Mouse (Mus musculus): ENCODE data around the gene Map1s. TPM values are rescaled to one million over a fixed set of nuclear protein-coding genes. Genes with fewer than 3 reads are reported as not detected.
"Not testable (repeated sequence)": the region's sequence is repeated elsewhere in the genome, so short reads cannot be mapped to it uniquely, and the experiment has no call there.

Map1s gene
- polyA plus RNA-seq, 1 experiment, result 32.8 TPM

GRCm38 (mm10) chr8:70894771-70895545 lies 10.8 kb upstream of the Map1s start:
- TF ChIP-seq CTCF (IDR thresholded peaks at IDR 0.05; ENCODE audit: low read depth, low read length) (no peak), POLR2A (IDR thresholded peaks at IDR 0.05; ENCODE audit: insufficient read depth, low read length) (no peak), EP300 (IDR thresholded peaks at IDR 0.05; ENCODE audit: insufficient read depth, low read depth, low read length) (no peak)
- no peak overlapping the region for H3K4me3 ChIP-seq (ENCODE audit: low read depth, low read length)
- peaks cover 3% of the 10 kb centered on the region; the same call in 1 of the 2 replicates for H3K27me3 ChIP-seq (ENCODE audit: control insufficient read depth, insufficient read depth, low read length, poor library complexity, severe bottlenecking)
- H3K36me3 ChIP-seq (ENCODE audit: control insufficient read depth, insufficient read depth, low read length, poor library complexity, severe bottlenecking), result peaks cover 31% of the 10 kb centered on the region
- H3K4me1 ChIP-seq (ENCODE audit: control insufficient read depth, insufficient read depth, low read length), result no peaks in the 10 kb centered on the region
- no peaks in the 10 kb centered on the region for H3K9me3 ChIP-seq (replicated peaks; ENCODE audit: control insufficient read depth, insufficient read depth, low read length, poor library complexity, severe bottlenecking)
- H3K27ac ChIP-seq (ENCODE audit: insufficient read depth, low read length), result peak overlapping the region; percentile 46
- H3K9ac ChIP-seq (ENCODE audit: low read depth, poor library complexity, severe bottlenecking), result peak overlapping the region; percentile 93

DNA sequence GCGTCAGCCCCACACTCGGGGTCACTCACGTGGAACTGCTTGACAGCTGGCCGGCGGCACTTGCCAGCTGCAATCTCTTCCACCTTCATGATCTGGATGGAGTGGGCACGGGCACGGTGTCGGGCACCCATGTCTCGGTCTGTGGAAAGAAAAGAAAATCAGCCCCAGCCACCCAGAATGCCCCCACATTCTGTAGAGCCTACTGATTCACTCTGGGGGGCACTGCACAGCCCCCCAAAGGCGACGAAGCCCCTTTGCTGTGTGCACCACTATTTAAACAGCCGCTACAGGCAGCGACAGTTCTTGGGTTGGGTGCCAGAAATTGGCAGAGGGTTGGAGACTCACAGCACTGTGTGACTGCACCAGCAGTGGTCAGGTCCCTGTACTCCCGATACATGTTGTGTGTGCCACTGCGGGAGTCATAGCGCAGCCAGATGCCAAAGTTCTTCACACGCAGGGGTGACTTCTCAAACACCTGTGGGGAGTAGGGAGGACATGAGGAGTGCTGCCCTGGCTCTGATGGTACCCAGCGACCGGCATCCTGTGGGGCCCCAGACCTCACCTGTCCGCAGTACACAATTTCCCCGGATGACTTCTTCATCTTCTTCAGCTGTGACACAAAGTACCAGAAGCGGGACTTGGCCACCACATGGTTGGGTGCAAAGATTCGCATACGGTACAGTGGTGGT lies 10.0 kb upstream of the Map1s start:
- not testable (repeated sequence) for H3K27me3 ChIP-seq (ENCODE audit: control insufficient read depth, insufficient read depth, low read length, poor library complexity, severe bottlenecking); H3K9me3 ChIP-seq (replicated peaks; ENCODE audit: control insufficient read depth, insufficient read depth, low read length, poor library complexity, severe bottlenecking); H3K4me1 ChIP-seq (ENCODE audit: control insufficient read depth, insufficient read depth, low read length)
- peaks cover 31% of the 10 kb centered on the region for H3K36me3 ChIP-seq (ENCODE audit: control insufficient read depth, insufficient read depth, low read length, poor library complexity, severe bottlenecking)
- peak overlapping the region; percentile 96 for H3K4me3 ChIP-seq (ENCODE audit: low read depth, low read length)
- H3K27ac ChIP-seq (ENCODE audit: insufficient read depth, low read length), result peak overlapping the region; percentile 47
- H3K9ac ChIP-seq (ENCODE audit: low read depth, poor library complexity, severe bottlenecking), result peak overlapping the region; percentile 93

GRCm38 (mm10) chr8:70896316-70897020 lies 9.3 kb upstream of the Map1s start:
- H3K4me3 ChIP-seq (ENCODE audit: low read depth, low read length), result peak overlapping the region; percentile 96
- no peaks in the 10 kb centered on the region for H3K4me1 ChIP-seq (ENCODE audit: control insufficient read depth, insufficient read depth, low read length)
- H3K27ac ChIP-seq (ENCODE audit: insufficient read depth, low read length), result peak overlapping the region; percentile 47
- H3K36me3 ChIP-seq (ENCODE audit: control insufficient read depth, insufficient read depth, low read length, poor library complexity, severe bottlenecking), result peaks cover 31% of the 10 kb centered on the region
- TF ChIP-seq CTCF (IDR thresholded peaks at IDR 0.05; ENCODE audit: low read depth, low read length) (no peak), POLR2A (IDR thresholded peaks at IDR 0.05; ENCODE audit: insufficient read depth, low read length) (no peak), EP300 (IDR thresholded peaks at IDR 0.05; ENCODE audit: insufficient read depth, low read depth, low read length) (no peak)
- H3K9ac ChIP-seq (ENCODE audit: low read depth, poor library complexity, severe bottlenecking), result peak overlapping the region; percentile 93
- H3K9me3 ChIP-seq (replicated peaks; ENCODE audit: control insufficient read depth, insufficient read depth, low read length, poor library complexity, severe bottlenecking), result no peaks in the 10 kb centered on the region
- H3K27me3 ChIP-seq (ENCODE audit: control insufficient read depth, insufficient read depth, low read length, poor library complexity, severe bottlenecking), result peaks cover 3% of the 10 kb centered on the region; the same call in 1 of the 2 replicates

- peak; percentile 21; the same call in 1 of the 2 replicates for TF ChIP-seq EP300 (IDR thresholded peaks at IDR 0.05; ENCODE audit: insufficient read depth, low read depth, low read length)
- no peak for TF ChIP-seq CTCF (IDR thresholded peaks at IDR 0.05; ENCODE audit: low read depth, low read length)
- H3K27ac ChIP-seq (ENCODE audit: insufficient read depth, low read length), result peak within 1 kb of the TSS; percentile 75
- H3K36me3 ChIP-seq (ENCODE audit: control insufficient read depth, insufficient read depth, low read length, poor library complexity, severe bottlenecking), result peaks cover 31% of the 10 kb centered on the region
- peak within 1 kb of the TSS; percentile 96 for H3K4me3 ChIP-seq (ENCODE audit: low read depth, low read length)
- peaks cover 3% of the 10 kb centered on the region; the same call in 1 of the 2 replicates for H3K27me3 ChIP-seq (ENCODE audit: control insufficient read depth, insufficient read depth, low read length, poor library complexity, severe bottlenecking)
- peak within 1 kb of the TSS; percentile 93 for H3K9ac ChIP-seq (ENCODE audit: low read depth, poor library complexity, severe bottlenecking)
- H3K9me3 ChIP-seq (replicated peaks; ENCODE audit: control insufficient read depth, insufficient read depth, low read length, poor library complexity, severe bottlenecking), result no peaks in the 10 kb centered on the region
- no peaks in the 10 kb centered on the region for H3K4me1 ChIP-seq (ENCODE audit: control insufficient read depth, insufficient read depth, low read length)
Measured at GRCm38 (mm10) chr8:70897021-70897680, 8.6 kb upstream of the Map1s start, which contains the start of gene Rpl18a. Gene Rpl18a, minus strand, starts transcription at chr8:70897412.

DNA sequence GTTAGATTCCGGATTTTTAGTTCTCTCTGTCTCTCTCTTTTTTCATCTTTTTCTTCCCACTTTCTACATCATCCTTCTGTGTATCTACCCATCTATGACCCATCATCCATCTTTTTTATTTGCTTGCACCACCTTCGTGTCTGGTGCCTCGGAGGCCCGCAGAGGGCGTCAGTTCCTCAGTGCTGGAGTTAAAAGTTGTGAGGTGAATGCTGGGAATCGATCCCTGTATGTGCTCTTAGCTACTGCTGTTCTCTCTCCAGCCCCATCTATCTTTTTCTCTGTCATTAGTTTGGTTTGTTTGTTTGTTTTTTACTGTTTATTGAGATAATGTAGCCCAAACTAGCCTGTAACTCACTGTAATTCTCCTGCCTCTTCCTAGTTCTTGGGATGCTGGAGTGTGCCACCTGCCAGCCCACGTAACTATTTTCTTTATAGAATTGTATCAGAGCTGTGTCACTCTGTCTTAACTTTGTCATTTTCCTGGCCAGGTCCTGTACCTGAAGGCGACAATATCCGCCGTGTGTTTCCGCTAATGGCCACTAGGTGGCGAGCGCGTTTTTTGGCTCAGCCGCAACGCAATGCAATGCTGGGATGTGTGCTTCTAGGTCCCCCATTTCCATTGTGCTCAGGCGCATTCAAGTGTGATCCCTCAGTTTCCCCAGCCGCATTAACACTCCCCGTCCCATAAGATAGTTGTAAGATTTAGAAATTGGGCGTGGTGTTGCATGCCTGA lies 7.9 kb upstream of the Map1s start:
- Histone ChIP-seq H3K36me3 (ENCODE audit: control insufficient read depth, insufficient read depth, low read length, poor library complexity, severe bottlenecking) (peaks cover 31% of the 10 kb centered on the region), H3K4me3 (ENCODE audit: low read depth, low read length) (peak overlapping the region; percentile 83), H3K9ac (ENCODE audit: low read depth, poor library complexity, severe bottlenecking) (peak overlapping the region; percentile 87), H3K27me3 (ENCODE audit: control insufficient read depth, insufficient read depth, low read length, poor library complexity, severe bottlenecking) (no peaks in the 10 kb centered on the region), H3K4me1 (ENCODE audit: control insufficient read depth, insufficient read depth, low read length) (no peaks in the 10 kb centered on the region), H3K9me3 (replicated peaks; ENCODE audit: control insufficient read depth, insufficient read depth, low read length, poor library complexity, severe bottlenecking) (no peaks in the 10 kb centered on the region), H3K27ac (ENCODE audit: insufficient read depth, low read length) (peak overlapping the region; percentile 75)
- no peak for TF ChIP-seq EP300 (IDR thresholded peaks at IDR 0.05; ENCODE audit: insufficient read depth, low read depth, low read length)
- peak; percentile 98 for TF ChIP-seq CTCF (IDR thresholded peaks at IDR 0.05; ENCODE audit: low read depth, low read length)
